Mouse (Mus musculus) hindlimb bud, embryonic 11.5 days (tissue): Measurements from ENCODE around the gene Slc25a53.

Experiments used
- DNase-seq: peaks from one replicate; pipeline ENCODE4 v3.0.0-alpha.2; 2012; ENCODE audit warnings: low read depth, low spot score; ENCODE audit errors: extremely low spot score

Gene Slc25a53

GRCm38 (mm10) chrX:137038000-137038483 lies at the start of gene Slc25a53:
Gene Slc25a53 (minus strand): TSS chrX:137038302.
- DNase-seq: peak; percentile 60

DNA sequence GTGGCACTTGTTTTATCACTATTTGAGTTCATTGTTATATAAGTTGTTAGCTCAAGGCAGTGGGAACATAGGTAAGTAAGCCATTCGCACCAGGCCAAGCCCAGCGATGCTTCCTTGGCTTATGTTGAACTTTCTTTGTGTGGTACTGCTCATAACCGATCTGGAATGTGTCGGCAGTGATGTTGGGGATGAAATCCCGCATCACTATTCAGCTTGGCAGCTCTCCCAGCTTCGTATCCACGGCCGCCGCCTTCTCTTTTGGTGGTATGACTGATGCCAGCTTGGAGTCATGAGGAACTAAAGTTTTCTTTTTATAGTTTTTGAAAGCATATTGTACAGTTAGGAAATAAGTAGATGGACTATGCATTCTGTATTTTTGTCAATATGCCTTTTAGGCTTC lies 25.1 kb upstream of the Slc25a53 start:
- no peak for DNase-seq

DNA sequence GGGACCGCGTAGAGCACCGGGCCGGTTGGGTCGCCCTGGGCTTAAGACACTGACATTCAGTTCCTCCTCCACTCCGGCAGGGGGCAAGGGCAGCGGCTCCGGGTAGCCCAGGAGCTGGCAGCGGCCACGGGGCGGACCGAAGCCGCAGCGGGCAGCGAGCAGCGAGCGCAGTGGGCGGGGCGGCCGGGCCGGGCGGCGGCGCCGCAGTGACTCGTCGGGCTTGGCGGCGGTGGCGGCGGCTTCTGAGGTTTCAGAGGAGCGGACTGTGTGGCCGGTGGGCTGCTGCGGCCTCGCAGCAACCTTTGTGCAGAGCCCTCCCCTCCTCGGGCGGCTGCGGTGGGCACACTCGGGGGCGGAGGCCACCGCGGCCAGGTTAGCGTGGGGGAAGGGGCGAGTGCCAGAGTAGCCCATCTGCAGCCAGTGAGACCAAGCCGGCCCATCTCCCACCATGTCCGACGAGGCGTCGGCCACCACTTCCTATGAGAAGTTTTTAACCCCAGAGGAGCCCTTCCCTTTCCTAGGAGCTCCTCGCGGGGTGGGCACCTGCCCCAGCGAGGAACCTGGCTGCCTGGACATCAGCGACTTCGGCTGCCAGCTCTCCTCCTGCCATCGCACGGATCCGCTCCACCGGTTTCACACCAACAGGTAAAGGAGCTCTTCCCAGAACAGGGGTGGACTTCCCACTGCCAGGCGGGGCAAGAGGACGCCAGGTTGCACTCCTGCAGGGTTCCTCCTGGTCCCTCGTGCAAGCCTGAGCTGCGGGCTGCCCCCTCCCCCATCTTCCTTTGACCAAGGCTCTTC lies 11.5 kb upstream of the Slc25a53 start, which contains the start of gene Fam199x:
Gene Fam199x (plus strand): TSS at position 170 of the 801 bp plus-strand sequence.
- DNase-seq: no peak

DNA sequence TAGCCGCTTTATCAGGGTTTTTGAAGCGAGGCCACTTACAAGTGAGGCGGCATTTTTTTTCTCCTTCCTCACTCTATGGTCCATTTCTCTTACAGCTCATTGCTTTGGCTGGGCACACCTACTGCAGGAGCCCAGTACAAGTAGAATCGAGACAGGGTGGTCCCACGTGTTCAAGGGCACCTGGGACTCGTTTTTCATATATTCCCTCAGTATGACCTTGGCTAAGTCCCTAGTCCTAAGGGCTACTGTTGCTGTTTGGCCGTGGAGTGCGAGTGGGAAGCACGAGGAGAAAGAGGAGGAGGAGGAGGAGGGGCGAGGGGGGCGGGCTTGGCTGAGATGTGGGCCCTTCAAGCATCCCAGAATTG lies 10.9 kb upstream of the Slc25a53 start:
- DNase-seq: no peak

GRCm38 (mm10) chrX:137038502-137038901 lies 400 bp upstream of the Slc25a53 start:
- no peak for DNase-seq

DNA sequence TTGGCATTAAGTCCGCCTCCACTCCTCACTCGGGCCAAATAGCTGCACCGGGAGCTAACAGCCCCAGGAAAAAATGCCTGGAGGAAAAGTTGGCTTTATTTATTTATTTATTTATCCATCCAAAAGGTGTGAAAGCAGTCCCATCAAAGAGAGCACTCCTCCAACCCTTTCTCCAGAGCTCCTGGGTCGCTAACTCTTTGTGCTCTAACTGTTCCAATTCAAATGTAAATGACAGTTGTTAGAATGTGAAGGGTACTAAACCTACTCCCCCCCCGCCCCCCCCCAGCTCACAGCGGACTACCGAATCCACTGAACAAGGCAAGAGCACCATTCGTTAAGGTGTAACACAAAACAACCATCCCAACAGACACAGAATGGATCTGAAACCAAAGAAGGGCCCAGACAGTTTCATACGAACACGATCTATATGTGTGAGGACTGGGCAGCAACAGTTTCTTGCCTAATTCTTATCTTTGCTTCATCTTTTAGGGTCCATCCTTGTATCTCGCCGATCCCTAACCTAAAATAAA lies 567 bp downstream of the Slc25a53 start:
- DNase-seq: no peak

GRCm38 (mm10) chrX:137034322-137034721 lies 3.8 kb downstream of the Slc25a53 start:
- DNase-seq: no peak

DNA sequence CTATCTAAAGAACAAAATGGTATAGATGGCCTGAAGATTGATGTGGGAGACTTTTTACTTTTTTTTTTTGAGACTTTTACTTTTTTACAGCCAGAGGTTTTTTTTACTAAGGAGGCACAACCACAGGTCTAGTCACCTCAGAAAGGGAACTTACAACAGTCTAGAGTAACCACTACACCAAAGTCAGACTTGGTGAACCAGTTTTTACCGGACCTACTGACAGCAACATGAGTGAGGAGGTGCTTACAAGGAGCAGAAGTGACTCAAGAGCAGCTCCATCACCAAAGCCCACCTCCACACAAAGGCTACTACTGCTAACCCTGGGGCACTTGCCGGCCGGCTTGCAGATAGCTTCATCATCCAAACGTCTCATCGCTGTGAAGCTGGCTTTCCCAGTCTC lies 6.4 kb downstream of the Slc25a53 start:
- DNase-seq: no peak

GRCm38 (mm10) chrX:137030916-137031315 lies 7.2 kb downstream of the Slc25a53 start:
- DNase-seq: no peak

GRCm38 (mm10) chrX:137019310-137019709 lies 18.8 kb downstream of the Slc25a53 start:
- peak; percentile 35 for DNase-seq

DNA sequence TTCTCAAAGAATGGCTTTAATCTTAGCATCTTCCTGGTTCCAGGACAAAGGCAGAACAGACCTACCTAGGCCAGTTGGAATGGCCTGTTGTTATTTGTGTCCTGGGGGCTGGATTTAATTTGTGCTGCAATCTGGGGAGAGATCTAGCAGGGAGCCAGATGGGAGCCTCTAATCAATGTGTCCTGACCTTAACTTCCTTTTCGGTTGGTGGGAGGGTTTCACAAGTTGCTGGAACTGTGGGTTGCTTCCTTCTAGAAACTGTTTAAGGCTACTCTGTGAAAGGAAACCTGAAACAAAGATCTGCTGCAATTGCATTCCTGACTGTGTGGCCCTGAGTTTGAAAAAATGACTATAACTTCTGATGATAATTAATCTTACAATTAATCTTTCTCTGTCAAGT lies 20.4 kb downstream of the Slc25a53 start:
- DNase-seq: no peak

DNA sequence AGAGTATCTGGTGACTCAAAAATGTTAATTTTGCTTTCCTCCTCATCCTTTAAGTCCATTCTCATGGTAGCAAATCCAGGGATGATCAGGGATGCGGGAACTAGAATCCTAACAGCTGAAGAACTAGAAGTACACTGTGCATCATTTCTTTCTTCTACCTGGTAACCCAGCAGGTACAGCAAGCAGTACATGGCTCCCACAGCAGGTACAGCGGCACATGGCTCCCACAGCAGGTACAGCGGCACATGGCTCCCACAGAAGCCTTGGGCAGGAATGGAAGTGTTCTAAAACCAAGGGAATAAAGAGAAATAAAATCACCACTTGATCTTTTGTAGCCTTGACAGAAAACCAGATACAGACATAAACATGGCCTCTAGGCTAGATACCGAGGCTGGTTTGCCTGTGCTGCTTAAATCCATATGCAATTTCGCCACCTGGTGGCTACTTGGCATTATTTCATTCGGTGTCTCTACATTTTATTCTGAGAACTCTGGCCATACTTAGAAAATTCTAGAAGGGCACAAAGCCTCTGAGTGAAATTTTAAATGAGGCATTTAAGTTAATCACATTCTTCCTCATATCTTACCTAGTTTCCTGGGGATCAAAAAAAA lies 22.9 kb downstream of the Slc25a53 start:
- DNase-seq: no peak

DNA sequence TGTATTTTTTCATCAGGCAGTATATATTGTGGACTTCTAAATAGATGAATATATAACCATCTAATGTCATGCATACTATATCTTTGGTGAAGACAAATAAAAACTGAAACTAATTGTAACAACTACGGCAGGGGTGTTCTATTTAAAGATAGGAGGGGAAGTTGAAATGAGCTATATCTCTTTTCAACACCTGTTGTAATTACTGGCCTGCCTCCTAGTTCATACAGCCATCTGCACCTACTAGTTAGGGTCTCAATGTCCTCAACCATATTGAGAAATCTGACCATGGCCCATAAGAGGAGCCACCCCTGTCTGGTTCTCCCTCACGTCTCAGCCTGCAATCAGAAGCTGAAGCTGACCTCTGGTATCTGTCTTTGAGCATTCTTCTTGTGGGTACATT lies 41.8 kb downstream of the Slc25a53 start:
- no peak for DNase-seq

DNA sequence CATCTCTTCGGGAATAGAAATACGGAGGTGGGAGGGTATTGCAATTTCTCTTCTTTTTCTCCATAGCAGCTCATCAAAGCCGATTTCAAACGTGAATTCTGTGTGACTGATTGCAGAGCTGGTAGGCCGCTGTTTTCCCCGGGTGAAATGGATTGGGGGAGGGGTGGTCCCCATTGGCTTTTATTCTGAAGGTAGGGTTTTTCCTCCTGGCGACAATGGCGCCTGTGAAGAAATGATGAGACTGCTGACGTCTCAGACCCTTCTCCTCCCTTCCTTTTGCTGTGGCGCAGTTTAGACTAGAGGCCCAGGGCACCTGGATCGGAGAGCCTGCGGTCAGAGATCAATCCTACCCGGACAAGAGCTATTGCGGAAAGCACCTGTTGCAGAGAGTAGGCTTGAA lies 44.5 kb downstream of the Slc25a53 start:
- DNase-seq: no peak

DNA sequence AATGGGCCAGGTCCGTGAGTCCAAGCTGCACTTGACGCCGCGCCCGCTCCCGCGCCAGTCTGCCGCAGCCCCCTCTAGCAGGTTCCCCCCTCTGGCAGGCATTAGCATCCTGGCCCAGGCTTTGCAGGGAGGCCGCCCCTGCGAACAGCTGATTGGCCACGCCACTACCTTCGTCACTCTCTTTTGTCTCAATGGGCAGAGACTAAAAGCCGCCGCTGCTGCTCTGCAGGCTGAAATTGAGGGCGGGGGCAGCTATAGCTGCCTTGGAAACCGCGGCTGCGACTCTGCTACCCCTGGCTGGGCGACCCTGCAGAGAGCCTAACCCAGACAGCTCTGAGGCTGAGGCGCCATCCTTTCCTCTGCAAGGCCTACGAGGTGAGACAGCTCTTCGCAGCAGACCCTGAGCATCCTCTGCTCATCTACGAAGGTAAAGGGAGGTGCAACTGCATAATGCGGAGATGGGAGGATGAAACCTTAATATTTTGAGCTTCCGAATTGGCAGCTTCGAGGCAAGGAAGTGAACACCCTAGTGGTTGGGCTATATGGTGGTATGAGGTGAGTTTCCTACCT lies 45.0 kb downstream of the Slc25a53 start, which contains the start of gene Zcchc18:
Gene Zcchc18 (plus strand): TSS at position 178 of the 570 bp plus-strand sequence.
- DNase-seq: peak; percentile 14

GRCm38 (mm10) chrX:136992191-136992965 lies 45.7 kb downstream of the Slc25a53 start:
- peak; percentile 2 for DNase-seq

DNA sequence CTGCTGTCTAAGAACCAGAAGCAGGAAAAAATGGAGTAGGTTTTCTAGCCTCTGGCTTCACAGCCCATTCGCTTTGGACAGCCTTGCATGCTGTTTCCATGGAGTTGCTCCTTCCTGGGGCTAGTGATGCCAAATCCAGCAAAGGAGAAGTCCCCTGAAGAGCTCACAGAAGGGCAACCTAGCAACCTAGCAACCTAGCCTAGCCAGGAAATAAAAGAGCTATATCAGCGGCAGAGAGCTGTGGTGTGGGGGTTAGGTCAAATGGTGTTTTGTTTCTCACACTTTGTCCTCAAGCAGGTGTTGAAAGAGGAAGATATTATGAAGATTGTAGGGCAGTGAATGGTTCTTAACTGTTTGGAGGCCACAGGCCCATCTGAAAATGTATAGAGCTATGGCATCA lies 46.8 kb downstream of the Slc25a53 start:
- DNase-seq: no peak

- no peak for DNase-seq
Measured at GRCm38 (mm10) chrX:136986039-136986438, 52.1 kb downstream of the Slc25a53 start.

- DNase-seq: no peak
Measured at GRCm38 (mm10) chrX:136978616-136979015, 59.5 kb downstream of the Slc25a53 start.

GRCm38 (mm10) chrX:136976424-136977084 lies 61.5 kb downstream of the Slc25a53 start, which contains the start of the genes Tmsb15l and Tmsb15b1:
Gene Tmsb15l (minus strand): TSS chrX:136976869.
Gene Tmsb15b1 (minus strand): TSS chrX:136976874.
- DNase-seq: peak; percentile 10
